Mouse (Mus musculus): ENCODE results near the gene Car2. TPM values are rescaled to one million over a fixed set of nuclear protein-coding genes. Genes with fewer than 3 reads are reported as not detected.

Car2 gene
- polyA plus RNA-seq, 1 experiment from 2014 or later: 38.2 TPM

DNA sequence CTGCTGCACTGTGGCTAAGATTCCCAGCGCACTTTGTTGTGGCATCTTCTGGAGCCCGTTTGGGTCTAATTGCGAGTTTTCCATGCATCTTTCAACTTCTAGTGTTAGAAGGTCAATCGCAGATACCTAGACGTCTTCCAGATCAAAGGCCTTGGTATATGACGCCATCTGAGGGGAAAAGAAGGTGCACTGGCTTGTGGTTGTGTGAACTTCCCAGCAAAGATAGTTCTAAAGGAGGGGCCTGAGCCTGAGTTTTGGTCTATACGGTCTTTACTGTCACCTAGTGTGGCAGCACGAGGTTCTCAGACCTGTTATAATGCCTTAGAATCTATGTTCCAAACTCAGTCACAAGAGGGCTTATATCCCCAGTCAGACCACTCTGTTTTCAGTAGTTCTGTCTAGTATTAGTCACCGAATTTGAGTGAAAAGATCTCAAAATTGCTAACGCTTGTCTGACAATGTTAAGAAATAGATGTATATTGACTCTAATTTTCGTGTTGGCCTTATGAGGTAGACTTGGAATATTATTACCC lies 1.1 kb downstream of the Car2 start:
- peak overlapping the region; percentile 72 for H3K4me3 ChIP-seq (ENCODE audit: low read length)
- H3K4me1 ChIP-seq (ENCODE audit: control insufficient read depth, insufficient read depth, low read length): 0 out of 2 replicates have a peak, but pooled peaks cover 3% of the 10 kb centered on the region
- H3K36me3 ChIP-seq (ENCODE audit: control insufficient read depth, insufficient read depth, low read length): no peaks in the 10 kb centered on the region
- 39% methylated on average over 11 of the region's 11 CpGs for WGBS
- ATAC-seq (ENCODE audit: low FRiP score, low TSS enrichment): no peak
- H3K27ac ChIP-seq (ENCODE audit: low read depth, low read length): no peak overlapping the region
- no peaks in the 10 kb centered on the region for H3K9me3 ChIP-seq (ENCODE audit: control insufficient read depth, low read length)
- no peaks in the 10 kb centered on the region for H3K27me3 ChIP-seq (ENCODE audit: control insufficient read depth, insufficient read depth, low read length)
- H3K9ac ChIP-seq (ENCODE audit: low read depth, low read length): peak overlapping the region; percentile 63; the same call in 1 of the 2 replicates
- peak overlapping the region; percentile 72 for H3K4me2 ChIP-seq (replicated peaks; ENCODE audit: low read depth, low read length)

DNA sequence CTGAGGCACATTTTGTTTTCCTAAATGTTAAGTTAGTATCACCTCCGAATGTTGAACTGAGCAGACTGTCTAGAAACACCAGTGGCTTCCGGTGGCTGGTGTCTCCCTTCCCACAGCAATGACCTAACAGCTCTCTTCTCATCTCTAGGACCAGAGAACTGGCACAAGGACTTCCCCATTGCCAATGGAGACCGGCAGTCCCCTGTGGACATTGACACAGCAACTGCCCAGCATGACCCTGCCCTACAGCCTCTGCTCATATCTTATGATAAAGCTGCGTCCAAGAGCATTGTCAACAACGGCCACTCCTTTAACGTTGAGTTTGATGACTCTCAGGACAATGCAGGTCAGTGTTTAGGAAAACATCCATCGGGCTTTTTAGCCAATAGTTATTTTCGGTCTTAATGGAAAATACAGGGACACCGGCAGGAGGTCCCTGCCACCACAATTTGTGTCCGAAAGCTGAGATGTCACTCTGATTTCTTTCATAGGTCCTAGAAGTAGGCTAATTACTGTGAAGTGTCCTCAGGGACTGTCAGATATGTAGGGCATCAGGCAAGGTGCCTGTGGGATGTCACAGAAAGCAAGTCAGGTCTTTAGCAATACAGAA lies 1.7 kb downstream of the Car2 start:
- H3K36me3 ChIP-seq (ENCODE audit: control insufficient read depth, insufficient read depth, low read length): no peaks in the 10 kb centered on the region
- H3K27me3 ChIP-seq (ENCODE audit: control insufficient read depth, insufficient read depth, low read length): no peaks in the 10 kb centered on the region
- 0 out of 2 replicates have a peak, but pooled peaks cover 3% of the 10 kb centered on the region for H3K4me1 ChIP-seq (ENCODE audit: control insufficient read depth, insufficient read depth, low read length)
- H3K4me3 ChIP-seq (ENCODE audit: low read length): no peak overlapping the region
- no peak overlapping the region for H3K27ac ChIP-seq (ENCODE audit: low read depth, low read length)
- H3K4me2 ChIP-seq (replicated peaks; ENCODE audit: low read depth, low read length): no peak overlapping the region
- H3K9ac ChIP-seq (ENCODE audit: low read depth, low read length): no peak overlapping the region
- WGBS: 76% methylated on average over 10 of the region's 10 CpGs
- H3K9me3 ChIP-seq (ENCODE audit: control insufficient read depth, low read length): no peaks in the 10 kb centered on the region
- ATAC-seq (ENCODE audit: low FRiP score, low TSS enrichment): no peak

DNA sequence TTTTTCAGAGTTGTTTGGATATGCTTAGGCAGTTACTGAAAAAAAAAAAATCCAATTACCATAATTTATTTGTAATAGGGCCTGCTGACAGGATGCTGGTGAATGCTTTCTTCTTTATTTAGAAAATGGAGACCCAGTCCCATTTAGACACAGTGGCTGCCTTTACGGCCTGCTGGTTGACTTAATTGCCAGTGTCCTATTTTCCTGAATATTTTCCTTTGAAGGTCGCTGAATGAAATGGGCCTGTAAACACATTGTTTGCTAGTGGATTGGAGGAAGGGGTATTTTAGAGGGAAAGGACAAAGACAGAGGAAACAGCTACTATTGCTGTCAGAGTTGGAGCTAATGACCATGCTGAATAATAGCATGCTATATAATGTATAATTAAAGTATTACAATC lies 2.5 kb downstream of the Car2 start:
- Histone ChIP-seq H3K4me2 (replicated peaks; ENCODE audit: low read depth, low read length) (no peak overlapping the region), H3K4me1 (ENCODE audit: control insufficient read depth, insufficient read depth, low read length) (0 out of 2 replicates have a peak, but pooled peaks cover 3% of the 10 kb centered on the region), H3K9me3 (ENCODE audit: control insufficient read depth, low read length) (no peaks in the 10 kb centered on the region), H3K9ac (ENCODE audit: low read depth, low read length) (no peak overlapping the region), H3K27me3 (ENCODE audit: control insufficient read depth, insufficient read depth, low read length) (no peaks in the 10 kb centered on the region), H3K36me3 (ENCODE audit: control insufficient read depth, insufficient read depth, low read length) (no peaks in the 10 kb centered on the region), H3K27ac (ENCODE audit: low read depth, low read length) (no peak overlapping the region), H3K4me3 (ENCODE audit: low read length) (no peak overlapping the region)
- 56% methylated on average over 2 of the region's 2 CpGs for WGBS
- no peak for ATAC-seq (ENCODE audit: low FRiP score, low TSS enrichment)

DNA sequence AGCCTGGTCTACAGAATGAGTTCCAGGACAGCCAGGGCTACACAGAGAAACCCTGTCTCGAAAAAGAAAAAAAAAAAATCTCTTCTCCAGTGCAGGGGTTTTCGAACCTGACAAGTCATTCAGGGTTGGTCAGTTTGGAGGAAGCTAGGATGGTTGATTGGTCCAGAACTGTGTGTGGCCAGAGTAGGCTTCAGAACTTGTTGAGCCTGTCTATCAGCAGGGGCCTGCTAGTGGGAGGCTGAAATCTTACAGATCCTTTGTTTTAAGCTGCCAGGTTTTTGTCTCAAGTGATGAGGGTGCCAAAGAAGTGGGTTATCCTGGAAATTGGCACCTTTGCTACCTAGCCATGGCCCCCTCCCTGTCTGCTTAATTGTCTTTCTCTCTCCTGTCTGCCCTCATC lies 3.0 kb downstream of the Car2 start:
- H3K36me3 ChIP-seq (ENCODE audit: control insufficient read depth, insufficient read depth, low read length): no peaks in the 10 kb centered on the region
- no peak overlapping the region for H3K4me3 ChIP-seq (ENCODE audit: low read length)

DNA sequence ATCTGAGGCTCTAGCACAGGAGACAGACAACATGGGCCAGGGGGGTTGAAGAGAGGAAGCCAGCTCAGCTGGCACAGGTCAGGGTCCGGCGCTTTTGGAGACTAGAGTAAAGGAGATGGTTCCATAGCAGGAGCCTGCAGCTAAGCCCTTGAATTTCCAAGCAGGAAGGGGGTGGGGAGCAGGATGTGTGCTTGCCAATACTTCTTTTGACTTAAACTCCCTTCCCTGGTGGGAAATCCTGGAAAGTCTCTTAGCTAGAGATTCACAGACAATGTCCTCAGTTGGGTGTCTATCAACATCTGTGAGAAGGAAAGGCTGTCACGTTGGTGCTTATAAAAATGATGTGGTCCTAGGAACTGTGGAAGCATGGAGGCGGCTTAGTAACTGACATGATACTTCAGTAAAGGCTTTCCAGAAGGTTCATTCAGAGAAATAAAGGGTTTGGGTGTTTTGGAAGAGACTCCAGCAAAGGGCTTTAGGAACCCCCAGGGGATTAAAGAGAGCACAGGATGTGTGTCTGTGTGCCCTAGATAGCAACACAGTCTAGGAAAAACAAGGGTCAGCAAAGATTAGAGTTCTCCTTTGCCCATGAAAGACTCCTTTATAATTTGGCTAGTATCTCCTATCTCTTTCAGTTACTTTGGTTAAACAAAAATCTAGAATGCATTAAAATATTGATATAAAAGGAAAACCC lies 3.8 kb downstream of the Car2 start:
- Histone ChIP-seq H3K4me1 (ENCODE audit: control insufficient read depth, insufficient read depth, low read length) (0 out of 2 replicates have a peak, but pooled peaks cover 3% of the 10 kb centered on the region), H3K9ac (ENCODE audit: low read depth, low read length) (no peak overlapping the region), H3K36me3 (ENCODE audit: control insufficient read depth, insufficient read depth, low read length) (no peaks in the 10 kb centered on the region), H3K4me2 (replicated peaks; ENCODE audit: low read depth, low read length) (no peak overlapping the region), H3K27ac (ENCODE audit: low read depth, low read length) (no peak overlapping the region), H3K9me3 (ENCODE audit: control insufficient read depth, low read length) (no peaks in the 10 kb centered on the region), H3K27me3 (ENCODE audit: control insufficient read depth, insufficient read depth, low read length) (no peaks in the 10 kb centered on the region), H3K4me3 (ENCODE audit: low read length) (no peak overlapping the region)
- WGBS: 67% methylated on average over 4 of the region's 4 CpGs
- ATAC-seq (ENCODE audit: low FRiP score, low TSS enrichment): no peak

More for the DNA sequence above, 3.0 kb downstream of the Car2 start:
- no peak overlapping the region for H3K9ac ChIP-seq (ENCODE audit: low read depth, low read length)
- no peaks in the 10 kb centered on the region for H3K27me3 ChIP-seq (ENCODE audit: control insufficient read depth, insufficient read depth, low read length)
- ATAC-seq (ENCODE audit: low FRiP score, low TSS enrichment): no peak
- H3K9me3 ChIP-seq (ENCODE audit: control insufficient read depth, low read length): no peaks in the 10 kb centered on the region
- WGBS: 58% methylated on average over 2 of the region's 2 CpGs
- H3K27ac ChIP-seq (ENCODE audit: low read depth, low read length): no peak overlapping the region
- no peak overlapping the region for H3K4me2 ChIP-seq (replicated peaks; ENCODE audit: low read depth, low read length)
- 0 out of 2 replicates have a peak, but pooled peaks cover 3% of the 10 kb centered on the region for H3K4me1 ChIP-seq (ENCODE audit: control insufficient read depth, insufficient read depth, low read length)

DNA sequence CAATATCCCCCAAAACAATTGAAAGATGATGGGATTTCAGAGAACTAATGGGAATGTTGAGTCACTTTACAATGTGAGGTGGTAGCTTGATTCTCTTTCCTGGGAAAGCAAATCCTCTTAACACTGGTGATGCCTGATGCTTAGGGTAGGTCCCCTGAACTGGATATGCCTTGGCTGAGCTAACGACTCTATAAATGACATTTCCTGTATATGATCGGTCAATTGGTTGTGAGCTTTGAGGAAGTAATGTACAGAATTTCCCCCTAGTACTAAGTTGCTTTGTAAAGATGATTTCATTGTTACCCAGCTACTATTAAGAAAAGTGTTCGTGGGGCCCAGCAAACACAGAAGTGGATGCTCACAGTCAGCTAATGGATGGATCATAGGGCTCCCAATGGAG lies 6.9 kb downstream of the Car2 start:
- Histone ChIP-seq H3K36me3 (ENCODE audit: control insufficient read depth, insufficient read depth, low read length) (no peaks in the 10 kb centered on the region), H3K9me3 (ENCODE audit: control insufficient read depth, low read length) (no peaks in the 10 kb centered on the region), H3K4me3 (ENCODE audit: low read length) (no peak overlapping the region), H3K9ac (ENCODE audit: low read depth, low read length) (no peak overlapping the region), H3K4me1 (ENCODE audit: control insufficient read depth, insufficient read depth, low read length) (0 out of 2 replicates have a peak, but pooled peaks cover 3% of the 10 kb centered on the region), H3K27me3 (ENCODE audit: control insufficient read depth, insufficient read depth, low read length) (no peaks in the 10 kb centered on the region), H3K4me2 (replicated peaks; ENCODE audit: low read depth, low read length) (no peak overlapping the region), H3K27ac (ENCODE audit: low read depth, low read length) (no peak overlapping the region)
- no peak for ATAC-seq (ENCODE audit: low FRiP score, low TSS enrichment)
- 83% methylated on average over 3 of the region's 3 CpGs for WGBS

DNA sequence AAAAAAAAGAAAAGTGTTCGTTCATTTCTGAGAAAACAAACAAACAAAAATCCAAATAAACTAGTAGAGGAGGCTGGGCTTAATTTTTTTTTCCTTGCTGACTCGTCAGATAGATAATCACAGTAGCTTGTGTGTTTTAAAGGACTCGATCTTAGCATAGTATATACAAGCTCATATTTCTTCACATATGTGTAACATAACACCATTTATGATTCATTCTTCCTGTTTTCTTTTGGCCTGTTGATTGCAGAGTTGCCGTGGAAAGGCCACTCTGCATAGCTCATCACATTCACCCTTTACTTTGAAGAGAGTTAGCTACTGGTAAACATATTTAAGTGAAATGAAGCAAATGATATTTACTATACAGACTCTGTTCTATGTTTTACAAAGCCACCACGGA lies 7.6 kb downstream of the Car2 start:
- 62% methylated on average over 5 of the region's 5 CpGs for WGBS
- no peaks in the 10 kb centered on the region for H3K36me3 ChIP-seq (ENCODE audit: control insufficient read depth, insufficient read depth, low read length)
- H3K4me2 ChIP-seq (replicated peaks; ENCODE audit: low read depth, low read length): no peak overlapping the region
- H3K4me1 ChIP-seq (ENCODE audit: control insufficient read depth, insufficient read depth, low read length): 0 out of 2 replicates have a peak, but pooled peaks cover 3% of the 10 kb centered on the region
- H3K9me3 ChIP-seq (ENCODE audit: control insufficient read depth, low read length): no peaks in the 10 kb centered on the region
- no peak overlapping the region for H3K4me3 ChIP-seq (ENCODE audit: low read length)
- no peaks in the 10 kb centered on the region for H3K27me3 ChIP-seq (ENCODE audit: control insufficient read depth, insufficient read depth, low read length)
- no peak for ATAC-seq (ENCODE audit: low FRiP score, low TSS enrichment)
- no peak overlapping the region for H3K27ac ChIP-seq (ENCODE audit: low read depth, low read length)
- no peak overlapping the region for H3K9ac ChIP-seq (ENCODE audit: low read depth, low read length)

DNA sequence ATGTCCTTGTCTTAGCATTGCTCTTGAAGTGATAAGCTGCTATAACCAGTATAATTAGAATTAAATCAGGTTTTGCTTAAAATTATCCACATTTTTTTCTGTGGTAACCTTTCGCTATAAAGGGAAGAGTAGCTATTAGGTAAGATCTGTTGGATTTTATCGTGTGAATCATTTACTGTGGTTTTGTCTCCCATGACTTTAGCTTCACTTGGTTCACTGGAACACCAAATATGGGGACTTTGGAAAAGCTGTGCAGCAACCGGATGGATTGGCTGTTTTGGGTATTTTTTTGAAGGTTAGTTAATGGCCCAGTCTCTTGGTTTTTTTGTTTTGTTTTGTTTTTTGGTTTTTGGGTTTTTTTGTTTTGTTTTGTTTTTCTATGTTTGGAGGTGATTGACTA lies 9.3 kb downstream of the Car2 start:
- ATAC-seq (ENCODE audit: low FRiP score, low TSS enrichment): no peak
- 93% methylated on average over 3 of the region's 3 CpGs for WGBS
- no peak overlapping the region for H3K4me2 ChIP-seq (replicated peaks; ENCODE audit: low read depth, low read length)
- H3K27me3 ChIP-seq (ENCODE audit: control insufficient read depth, insufficient read depth, low read length): no peaks in the 10 kb centered on the region
- H3K9ac ChIP-seq (ENCODE audit: low read depth, low read length): no peak overlapping the region
- no peaks in the 10 kb centered on the region for H3K36me3 ChIP-seq (ENCODE audit: control insufficient read depth, insufficient read depth, low read length)
- no peaks in the 10 kb centered on the region for H3K9me3 ChIP-seq (ENCODE audit: control insufficient read depth, low read length)
- H3K27ac ChIP-seq (ENCODE audit: low read depth, low read length): no peak overlapping the region
- H3K4me3 ChIP-seq (ENCODE audit: low read length): no peak overlapping the region
- 0 out of 2 replicates have a peak, but pooled peaks cover 3% of the 10 kb centered on the region for H3K4me1 ChIP-seq (ENCODE audit: control insufficient read depth, insufficient read depth, low read length)

DNA sequence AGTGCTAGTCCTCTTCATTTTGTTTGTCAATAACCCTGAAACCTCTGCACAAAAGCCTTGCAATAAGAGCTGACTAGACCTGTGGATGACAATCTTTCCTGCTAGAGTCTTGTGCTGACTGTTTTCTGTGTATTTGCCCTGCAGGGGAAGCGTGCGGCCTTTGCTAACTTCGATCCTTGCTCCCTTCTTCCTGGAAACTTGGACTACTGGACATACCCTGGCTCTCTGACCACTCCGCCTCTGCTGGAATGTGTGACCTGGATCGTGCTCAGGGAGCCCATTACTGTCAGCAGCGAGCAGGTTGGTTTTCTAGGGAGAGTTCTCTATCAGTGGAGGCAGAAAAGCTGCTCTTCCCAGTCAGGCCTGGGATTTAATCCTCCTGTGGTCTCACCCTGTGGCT lies 11.7 kb downstream of the Car2 start:
- ATAC-seq (ENCODE audit: low FRiP score, low TSS enrichment): no peak
- whole genome bisulfite sequencing: 80% methylated on average over 6 of the region's 6 CpGs
- Histone ChIP-seq H3K9ac (ENCODE audit: low read depth, low read length) (no peak overlapping the region), H3K4me3 (ENCODE audit: low read length) (no peak overlapping the region), H3K36me3 (ENCODE audit: control insufficient read depth, insufficient read depth, low read length) (no peaks in the 10 kb centered on the region), H3K4me2 (replicated peaks; ENCODE audit: low read depth, low read length) (no peak overlapping the region), H3K4me1 (ENCODE audit: control insufficient read depth, insufficient read depth, low read length) (no peaks in the 10 kb centered on the region), H3K27ac (ENCODE audit: low read depth, low read length) (no peak overlapping the region), H3K9me3 (ENCODE audit: control insufficient read depth, low read length) (no peaks in the 10 kb centered on the region), H3K27me3 (ENCODE audit: control insufficient read depth, insufficient read depth, low read length) (no peaks in the 10 kb centered on the region)

All from kidney, embryonic 14.5 days (tissue).